Mouse (Mus musculus) large intestine, adult 2 months (tissue): ENCODE measurements around the gene Agap1. TPM values are rescaled to one million over a fixed set of nuclear protein-coding genes. Genes with fewer than 3 reads are reported as not detected.

Experiments used
- DNase-seq: peaks from one replicate; pipeline ENCODE4 v3.0.0-alpha.2; 2012; ENCODE audit warnings: low read depth, low spot score
- WGBS: fragments of 180-500 bp; shearing (Covaris S2); methylation state at CpG from one replicate; pipeline ENCODE4 v1.1.7; 2018; 5-methylcytosine and 5-hydroxymethylcytosine counted together
- polyA plus RNA-seq: library from polyadenylated mRNA; depleted of rRNA; stranded (reverse); fragments of >200 nt; gene quantifications from 2 replicates; pipeline ENCODE4 v1.2.3, GENCODE M21; 2012

Agap1 gene
- polyA plus RNA-seq, 1 experiment = 12.4 TPM

GRCm38 (mm10) chr1:89634055-89634454 is 179.4 kb downstream of the Agap1 start:
- WGBS = 83% methylated on average over 14 of the region's 14 CpGs
- DNase-seq = no peak

GRCm38 (mm10) chr1:89635131-89635530 is 180.5 kb downstream of the Agap1 start:
- WGBS = 90% methylated on average over 2 of the region's 2 CpGs
- no peak for DNase-seq

GRCm38 (mm10) chr1:89637670-89638069 is 183.1 kb downstream of the Agap1 start:
- 92% methylated on average over 4 of the region's 4 CpGs for WGBS
- no peak for DNase-seq

- no peak for DNase-seq
- WGBS = 55% methylated on average over 8 of the region's 8 CpGs
Observed at GRCm38 (mm10) chr1:89643445-89644100, 189.0 kb downstream of the Agap1 start.

DNA sequence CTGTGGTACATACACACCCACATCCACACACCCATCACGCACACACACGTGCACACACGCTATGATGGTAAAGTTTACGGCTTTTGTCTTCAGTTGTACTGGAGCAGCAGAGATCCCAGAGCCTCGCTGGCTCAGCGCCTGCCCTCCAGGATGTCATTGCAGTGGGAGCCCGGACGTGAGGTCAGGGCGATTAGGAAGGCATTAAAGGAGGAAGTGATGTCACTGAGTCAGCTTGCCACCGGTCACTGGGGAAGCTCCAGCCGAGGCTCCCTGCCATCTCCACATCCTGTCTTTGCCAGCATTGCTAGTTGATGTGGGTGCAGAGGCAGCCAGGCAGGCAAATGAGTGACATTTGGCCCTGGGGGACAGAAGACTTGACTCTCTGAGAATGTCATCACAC is 189.5 kb downstream of the Agap1 start:
- no peak for DNase-seq
- 65% methylated on average over 11 of the region's 11 CpGs for WGBS

GRCm38 (mm10) chr1:89646326-89647018 is 191.9 kb downstream of the Agap1 start:
- peak; percentile 45 for DNase-seq
- WGBS = 21% methylated on average over 4 of the region's 4 CpGs

DNA sequence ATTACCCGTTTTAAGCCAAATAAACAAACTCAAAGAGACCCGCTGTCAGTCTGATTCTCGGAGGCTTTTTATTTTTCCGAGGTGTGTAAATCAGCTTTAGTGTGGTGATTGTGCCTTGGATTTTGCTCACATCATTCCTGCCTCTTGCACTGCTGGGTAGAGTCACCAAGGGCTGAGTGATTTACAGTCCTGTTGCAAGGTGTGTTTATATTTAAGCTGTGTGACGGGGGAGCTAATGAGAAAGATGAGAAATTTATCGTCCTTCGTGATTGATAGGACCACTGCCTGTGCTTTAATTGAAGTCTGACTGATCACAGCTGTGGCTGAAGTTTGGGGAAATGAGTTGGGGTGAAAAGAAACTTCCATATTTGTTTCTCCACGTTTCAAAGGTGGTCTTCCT is 192.9 kb downstream of the Agap1 start:
- WGBS = 82% methylated on average over 8 of the region's 8 CpGs
- DNase-seq = no peak

- no peak for DNase-seq
- WGBS = 90% methylated on average over 7 of the region's 7 CpGs
Observed at GRCm38 (mm10) chr1:89650557-89650956, 196.0 kb downstream of the Agap1 start.

- DNase-seq = no peak
- WGBS = 96% methylated on average over 3 of the region's 3 CpGs
Observed at GRCm38 (mm10) chr1:89656167-89656566, 201.6 kb downstream of the Agap1 start.

GRCm38 (mm10) chr1:89656643-89657321 is 202.2 kb downstream of the Agap1 start:
- DNase-seq = no peak
- 49% methylated on average over 11 of the region's 11 CpGs for WGBS

GRCm38 (mm10) chr1:89660804-89661203 is 206.2 kb downstream of the Agap1 start:
- WGBS = 88% methylated on average over 4 of the region's 4 CpGs
- no peak for DNase-seq

GRCm38 (mm10) chr1:89666154-89666553 is 211.5 kb downstream of the Agap1 start:
- 94% methylated on average over 5 of the region's 5 CpGs for WGBS
- no peak for DNase-seq

DNA sequence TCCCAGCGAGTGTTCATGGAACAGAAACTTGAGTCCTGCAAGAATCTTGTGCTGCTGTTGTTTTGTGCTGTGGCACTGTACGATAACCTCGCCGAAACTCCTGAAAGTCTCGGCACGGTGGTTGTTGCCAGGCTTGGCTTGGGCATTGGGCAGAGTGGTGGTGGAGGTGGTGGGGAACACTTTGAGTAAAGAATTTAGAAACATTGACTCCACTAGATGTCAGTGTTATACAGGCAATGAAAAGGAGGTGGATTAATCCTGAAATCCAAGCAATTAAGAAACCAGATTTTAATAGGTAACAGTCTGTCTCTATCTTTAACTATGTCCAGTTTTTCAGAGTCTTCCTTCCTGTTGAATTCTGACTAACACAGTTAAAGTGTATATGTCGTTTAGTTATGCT is 212.8 kb downstream of the Agap1 start:
- DNase-seq = no peak
- 86% methylated on average over 7 of the region's 7 CpGs for WGBS

GRCm38 (mm10) chr1:89668635-89669034 is 214.0 kb downstream of the Agap1 start:
- DNase-seq = no peak
- 77% methylated on average over 9 of the region's 9 CpGs for WGBS

GRCm38 (mm10) chr1:89671110-89671787 is 216.6 kb downstream of the Agap1 start:
- 93% methylated on average over 26 of the region's 26 CpGs for WGBS
- DNase-seq = no peak

GRCm38 (mm10) chr1:89673071-89673470 is 218.5 kb downstream of the Agap1 start:
- 90% methylated on average over 6 of the region's 6 CpGs for WGBS
- no peak for DNase-seq

- DNase-seq = no peak
- 94% methylated on average over 3 of the region's 3 CpGs for WGBS
Observed at GRCm38 (mm10) chr1:89673686-89674085, 219.1 kb downstream of the Agap1 start.

DNA sequence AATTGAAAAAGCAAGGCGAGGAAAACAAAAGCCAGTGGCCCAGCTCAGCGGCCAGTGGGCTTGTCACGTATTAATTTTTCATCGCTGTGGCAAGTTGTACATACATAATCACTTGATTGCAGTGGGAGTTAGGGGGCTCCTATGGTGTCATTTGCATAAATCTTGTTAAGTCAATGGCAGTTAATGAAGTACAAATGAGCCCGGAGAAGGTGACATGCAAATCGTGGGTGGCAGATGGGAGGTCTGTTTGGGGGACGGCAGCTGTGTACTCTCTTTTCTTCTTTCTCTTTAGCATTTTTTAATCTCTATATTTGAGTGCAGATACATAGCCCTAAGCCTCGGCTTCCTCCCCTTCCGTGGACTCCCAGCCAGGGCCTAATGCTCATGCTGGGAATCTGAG is 220.1 kb downstream of the Agap1 start:
- DNase-seq = no peak
- 88% methylated on average over 9 of the region's 9 CpGs for WGBS

- WGBS = 73% methylated on average over 4 of the region's 4 CpGs
- DNase-seq = no peak
Observed at GRCm38 (mm10) chr1:89676411-89676810, 221.8 kb downstream of the Agap1 start.

DNA sequence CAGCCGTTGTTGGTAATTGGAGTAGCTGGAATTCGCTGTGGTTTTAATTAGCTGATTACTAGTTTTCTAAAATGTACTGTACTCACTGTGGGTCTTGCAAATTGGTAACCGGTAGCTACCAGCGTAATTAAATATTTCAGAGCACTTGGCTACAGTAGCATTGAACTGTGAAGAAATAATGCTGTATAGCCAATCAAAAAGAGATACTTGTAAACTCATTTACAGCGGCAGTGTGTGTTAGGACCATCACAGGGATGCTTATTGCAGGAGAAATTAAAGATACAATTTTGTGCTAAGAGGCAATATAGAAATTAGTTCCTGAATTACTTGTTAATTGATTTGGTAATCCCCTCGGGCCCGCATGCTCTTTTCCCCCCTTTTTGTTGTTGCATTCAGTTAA is 226.1 kb downstream of the Agap1 start:
- 95% methylated on average over 7 of the region's 7 CpGs for WGBS
- no peak for DNase-seq
